Mouse (Mus musculus) stomach, postnatal 0 days (tissue): ENCODE results near the gene Snn.

Experiments
- CTCF ChIP-seq: IDR thresholded peaks from 2 replicates; pipeline ENCODE4 v1.5.1; 2016; ENCODE audit warnings: antibody characterized with exemption, low read depth, mild to moderate bottlenecking, moderate library complexity
- EP300 ChIP-seq: optimal IDR thresholded peaks from 2 replicates; pipeline ENCODE3; 2016; ENCODE audit warnings: antibody characterized with exemption

- TF ChIP-seq CTCF = no peak
- no peak for TF ChIP-seq EP300
These were observed 11.7 kb downstream of the Snn start for GRCm38 (mm10) chr16:11072454-11072853.
